Mouse (Mus musculus) heart, postnatal 10 days (tissue): ENCODE measurements at regions not wholly inside any gene's neighbourhood (a gene's known extent, or its start where the extent isn't known, plus 50 kb on each side); places are given as distances from the start of the nearest gene placed in this dataset.
"Not testable (repeated sequence)": the region's sequence is repeated elsewhere in the genome, so short reads cannot be mapped to it uniquely, and the experiment has no call there.

Source experiments
- DNase-seq, 2 experiments: peaks; one replicate each; pipeline ENCODE4 v3.0.0; 2021
- intact Hi-C: fragments of 180-260 bp; cut with DNase I; formaldehyde crosslinking; loops from one replicate; pipeline ENCODE4 v1.15.1; 2025

- intact Hi-C loops, DNase-seq: not testable (repeated sequence)
Measured at GRCm38 (mm10) chr12:23026976-23027375, 753.1 kb downstream of the Gm10330 start.

DNA sequence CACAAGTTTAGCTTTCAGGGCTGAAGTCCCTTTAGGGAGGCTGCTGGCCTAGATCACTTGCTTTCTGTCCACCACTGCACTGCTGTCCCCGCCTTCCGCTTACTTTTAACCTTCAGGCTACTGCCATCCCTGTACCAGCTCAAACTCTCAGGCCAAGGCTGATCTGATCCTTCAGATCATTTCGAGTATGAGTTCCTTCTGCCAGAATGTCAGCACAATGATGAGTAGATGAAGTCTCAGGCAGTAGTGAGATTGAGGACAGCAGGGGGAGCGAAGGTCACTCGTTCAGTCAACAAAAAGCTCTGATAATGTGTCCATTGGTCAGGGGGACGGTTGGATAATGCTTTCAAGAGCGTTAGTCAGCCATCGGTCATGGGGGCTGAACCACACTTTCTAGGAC is 756.5 kb downstream of the Gm10330 start:
- DNase-seq, intact Hi-C loops: not testable (repeated sequence)

DNA sequence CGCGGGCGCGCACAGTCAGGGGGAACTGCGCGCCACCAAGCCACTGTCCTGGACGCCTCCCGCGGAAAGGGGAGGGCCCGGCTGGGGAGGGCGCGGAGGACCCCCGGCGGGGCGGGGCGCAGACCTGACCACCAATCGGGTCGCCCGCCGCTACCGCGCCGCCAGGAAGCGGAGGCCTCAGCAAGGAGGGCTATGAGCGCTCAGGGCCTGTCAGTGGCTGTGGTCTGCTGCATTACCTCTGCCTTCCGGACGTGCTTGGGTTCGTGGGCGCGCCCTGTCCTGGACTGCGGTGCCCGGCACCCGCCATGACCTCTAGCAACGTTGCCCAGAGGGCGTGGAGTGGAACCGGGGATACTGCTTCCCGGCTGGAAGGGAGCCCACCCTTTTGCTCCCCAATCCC is 769.9 kb downstream of the Gm10330 start:
- peak; percentile 30 to 46 for DNase-seq
- intact Hi-C loops = not testable (repeated sequence)

- DNase-seq = peak in 1 of 2 experiments; percentile 9
- intact Hi-C loops = not testable (repeated sequence)
Measured at GRCm38 (mm10) chr12:23009662-23010061, 770.4 kb downstream of the Gm10330 start.
